Mouse (Mus musculus) liver, embryonic 14.5 days (tissue): ENCODE data around the gene Dnajc1. TPM values are rescaled to one million over a fixed set of nuclear protein-coding genes. Genes with fewer than 3 reads are reported as not detected.

Experiments
- ATAC-seq: fragments of 200-750 bp; cut with Nextera tagmentation; 2 replicates; pipeline ENCODE4 v1.8.0; 2017; ENCODE audit warnings: moderate number of reproducible peaks, mild to moderate bottlenecking, moderate library complexity; ENCODE audit not compliant: insufficient read depth
- DNase-seq, 3 experiments: peaks; one replicate each; pipeline ENCODE4 v3.0.0-alpha.2; 2012 to 2013; ENCODE audit warnings: low read depth in 3 of 3, low spot score in 3 of 3
- H3K27ac ChIP-seq: fragments of 300-500 bp; sonication (generic); 2 replicates; pipeline ENCODE4 v1.5.1; 2014; ENCODE audit warnings: moderate library complexity, mild to moderate bottlenecking, control low read depth, inconsistent platforms
- H3K27me3 ChIP-seq: fragments of 300-500 bp; sonication (generic); 2 replicates; pipeline ENCODE4 v1.6.1; 2014; ENCODE audit warnings: mild to moderate bottlenecking, low read length, moderate library complexity; ENCODE audit not compliant: control insufficient read depth, insufficient read depth
- H3K36me3 ChIP-seq: fragments of 300-500 bp; sonication (generic); replicated peaks from 2 replicates; pipeline ENCODE4 v1.6.1; 2014; ENCODE audit warnings: low read depth; ENCODE audit not compliant: control insufficient read depth, insufficient read depth
- H3K4me1 ChIP-seq, 2 experiments: fragments of 200-500 bp in 1 of 2; fragments of 300-500 bp in 1 of 2; sonication (generic) in 1 of 2; replicated peaks; 2 replicates each; pipeline ENCODE4 v1.6.1; 2012 to 2014; ENCODE audit warnings: antibody characterized with exemption in 1 of 2, inconsistent platforms in 1 of 2, low read length in 1 of 2; ENCODE audit not compliant: control insufficient read depth in 2 of 2, insufficient read depth in 2 of 2
- H3K4me2 ChIP-seq: fragments of 300-500 bp; sonication (generic); 2 replicates; pipeline ENCODE4 v1.6.1; 2014; ENCODE audit warnings: low read depth, mild to moderate bottlenecking, control low read depth, moderate library complexity
- H3K4me3 ChIP-seq, 2 experiments: fragments of 200-500 bp in 1 of 2; fragments of 300-500 bp in 1 of 2; sonication (generic) in 1 of 2; 2 replicates each; pipeline ENCODE4 v1.5.1; 2012 to 2014; ENCODE audit warnings: low read depth in 2 of 2, low read length in 2 of 2, mild to moderate bottlenecking in 2 of 2, control low read depth in 1 of 2, inconsistent platforms in 1 of 2, moderate library complexity in 1 of 2; ENCODE audit not compliant: insufficient read depth in 1 of 2
- H3K9ac ChIP-seq: fragments of 300-500 bp; sonication (generic); replicated peaks from 2 replicates; pipeline ENCODE4 v1.6.1; 2014; ENCODE audit warnings: mild to moderate bottlenecking, control low read depth, moderate library complexity
- H3K9me3 ChIP-seq: fragments of 300-500 bp; sonication (generic); 2 replicates; pipeline ENCODE4 v1.6.1; 2016; ENCODE audit warnings: low read length, mixed read lengths; ENCODE audit not compliant: control insufficient read depth
- CTCF ChIP-seq: IDR thresholded peaks from 2 replicates; pipeline ENCODE4 v1.5.1; 2016; ENCODE audit warnings: antibody characterized with exemption, low read depth, control low read depth
- EP300 ChIP-seq: IDR thresholded peaks from 2 replicates; pipeline ENCODE4 v1.6.1; 2016; ENCODE audit warnings: antibody characterized with exemption, low read depth
- WGBS: fragments of 180-500 bp; shearing (Covaris S2); extraction: QIAGEN DNeasy Blood & Tissue Kit; methylation state at CpG from one replicate; pipeline ENCODE4 v1.1.7; 2014; ENCODE audit not compliant: insufficient replicate concordance; 5-methylcytosine and 5-hydroxymethylcytosine counted together
- polyA plus RNA-seq, 2 experiments: library from polyadenylated mRNA; depleted of rRNA in 1 of 2; stranded (reverse) in 1 of 2; unstranded in 1 of 2; fragments of >200 nt; fragmentation: Nextera tagmentation in 1 of 2; extraction: Ambion mirVana in 1 of 2; gene quantifications; 2 replicates each; pipeline versions ENCODE4 v1.2.1 to v1.2.3; 2012 to 2014

Dnajc1 gene
- polyA plus RNA-seq, 2 experiments = 4.4 to 8.0 TPM

DNA sequence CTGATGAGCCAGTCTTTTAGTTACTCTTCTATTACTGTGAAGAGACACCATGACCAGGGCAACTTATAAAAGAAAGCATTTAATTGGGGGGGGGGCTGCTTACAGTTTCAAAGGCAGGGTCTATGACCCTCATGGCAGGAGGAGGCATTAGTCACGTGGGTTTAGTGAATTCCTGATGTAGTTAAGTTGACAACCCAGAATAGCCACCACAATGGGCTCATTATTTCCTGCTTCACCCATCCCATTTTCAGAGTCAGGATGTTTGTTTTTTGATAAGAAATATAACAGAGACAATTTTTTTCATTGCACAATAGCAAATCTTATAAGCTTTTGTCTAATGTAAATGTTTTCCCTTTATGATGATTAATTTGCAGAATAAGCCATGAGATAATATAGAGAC is 217.4 kb downstream of the Dnajc1 start:
- no peaks in the 10 kb centered on the region for H3K4me1 ChIP-seq
- no peak overlapping the region for H3K9ac ChIP-seq
- no peaks in the 10 kb centered on the region for H3K9me3 ChIP-seq
- WGBS = 42% methylated on average over 1 of the region's 1 CpGs
- H3K36me3 ChIP-seq = peaks cover 18% of the 10 kb centered on the region
- DNase-seq (no peak), ATAC-seq (no peak)
- TF ChIP-seq EP300 (no peak), CTCF (no peak)
- no peak overlapping the region for H3K4me2 ChIP-seq
- H3K4me3 ChIP-seq = no peak overlapping the region
- no peak overlapping the region for H3K27ac ChIP-seq
- no peaks in the 10 kb centered on the region for H3K27me3 ChIP-seq

GRCm38 (mm10) chr2:18169174-18169948 is 223.3 kb downstream of the Dnajc1 start:
- DNase-seq (no peak), ATAC-seq (no peak)
- H3K4me1 ChIP-seq = peaks cover 0 to 5% of the 10 kb centered on the region in 2 experiments; a peak in 1 of 4 replicates
- WGBS = 11% methylated on average over 1 of the region's 1 CpGs
- H3K9me3 ChIP-seq = no peaks in the 10 kb centered on the region
- H3K27ac ChIP-seq = no peak overlapping the region
- no peak overlapping the region for H3K4me2 ChIP-seq
- H3K9ac ChIP-seq = no peak overlapping the region
- H3K4me3 ChIP-seq = no peak overlapping the region
- TF ChIP-seq CTCF (no peak), EP300 (no peak)
- H3K36me3 ChIP-seq = peaks cover 3% of the 10 kb centered on the region; the same call in 1 of the 2 replicates
- no peaks in the 10 kb centered on the region for H3K27me3 ChIP-seq

DNA sequence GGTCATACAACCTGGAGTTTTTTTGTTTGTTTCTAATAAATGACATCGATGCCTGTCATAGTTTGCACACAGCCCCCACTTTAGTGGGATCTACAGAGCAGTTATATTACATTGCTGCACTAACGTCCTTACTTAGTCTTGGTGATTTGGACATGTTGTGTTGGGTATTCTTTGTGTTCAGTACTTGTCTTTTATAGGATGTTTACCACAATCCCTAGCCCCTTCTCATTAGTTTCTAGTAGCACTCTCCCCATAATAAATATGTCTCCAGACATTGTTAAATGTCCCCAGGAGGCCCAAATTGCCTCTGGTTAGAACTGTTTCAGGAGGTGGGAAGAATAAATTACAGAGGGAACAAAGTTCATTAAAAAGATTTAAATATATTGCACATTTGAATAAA is 227.1 kb downstream of the Dnajc1 start:
- Histone ChIP-seq H3K9ac (no peak overlapping the region), H3K4me2 (no peak overlapping the region), H3K4me3 (no peak overlapping the region), H3K27me3 (no peaks in the 10 kb centered on the region), H3K36me3 (peaks cover 2% of the 10 kb centered on the region), H3K4me1 (peaks cover 0 to 5% of the 10 kb centered on the region in 2 experiments; a peak in 1 of 4 replicates), H3K27ac (no peak overlapping the region), H3K9me3 (no peaks in the 10 kb centered on the region)
- DNase-seq (no peak), ATAC-seq (no peak)
- 82% methylated on average over 2 of the region's 2 CpGs for WGBS
- TF ChIP-seq EP300 (no peak), CTCF (no peak)

DNA sequence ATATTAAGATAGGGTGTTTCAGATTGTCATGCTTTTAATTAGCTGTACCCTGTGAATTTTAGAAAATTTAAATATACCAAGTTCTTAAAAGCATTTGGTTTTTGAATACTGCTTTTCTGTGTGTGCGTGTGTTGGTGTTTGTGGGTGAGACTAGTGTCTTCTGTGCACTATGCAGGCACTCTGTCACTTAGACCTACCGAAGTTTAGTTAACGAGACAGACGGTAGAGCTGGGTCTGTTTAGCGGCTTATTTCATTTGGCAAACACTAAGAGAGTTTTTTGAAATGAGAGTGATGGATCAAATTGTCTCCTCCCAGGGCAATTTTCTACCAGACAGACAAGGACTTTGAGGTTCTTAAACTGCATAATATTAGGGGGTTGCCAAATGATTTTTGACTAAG is 231.6 kb downstream of the Dnajc1 start:
- ATAC-seq (no peak), DNase-seq (no peak)
- Histone ChIP-seq H3K9ac (no peak overlapping the region), H3K4me2 (no peak overlapping the region), H3K27me3 (no peaks in the 10 kb centered on the region), H3K27ac (no peak overlapping the region), H3K4me1 (no peaks in the 10 kb centered on the region), H3K9me3 (no peaks in the 10 kb centered on the region), H3K4me3 (no peak overlapping the region), H3K36me3 (peaks cover 5% of the 10 kb centered on the region)
- WGBS = 91% methylated on average over 5 of the region's 5 CpGs
- no peak for TF ChIP-seq CTCF
- no peak for TF ChIP-seq EP300

DNA sequence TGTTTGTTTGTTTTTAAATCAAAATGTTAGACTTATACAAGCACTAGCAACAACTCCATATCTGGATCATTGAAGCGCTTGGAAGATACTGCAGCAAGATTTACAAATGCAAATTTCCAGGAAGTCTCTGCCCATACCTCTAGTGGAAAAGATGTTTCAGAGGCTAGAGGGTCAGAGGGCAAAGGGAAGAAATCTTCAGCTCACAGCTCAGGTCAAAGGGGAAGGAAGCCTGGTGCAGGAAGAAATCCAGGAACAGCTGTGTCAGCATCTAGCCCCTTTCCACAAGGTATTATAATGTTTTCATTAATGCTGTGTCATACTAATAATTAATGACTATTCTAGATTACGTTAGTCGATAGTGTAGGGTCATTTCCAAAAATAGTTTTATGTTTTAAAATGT is 233.2 kb downstream of the Dnajc1 start:
- DNase-seq (no peak), ATAC-seq (no peak)
- no peaks in the 10 kb centered on the region for H3K4me1 ChIP-seq
- no peak overlapping the region for H3K4me3 ChIP-seq
- peaks cover 5% of the 10 kb centered on the region for H3K36me3 ChIP-seq
- no peaks in the 10 kb centered on the region for H3K9me3 ChIP-seq
- no peak overlapping the region for H3K9ac ChIP-seq
- no peak overlapping the region for H3K4me2 ChIP-seq
- TF ChIP-seq EP300 (no peak), CTCF (no peak)
- H3K27me3 ChIP-seq = no peaks in the 10 kb centered on the region
- 86% methylated on average over 3 of the region's 3 CpGs for WGBS
- H3K27ac ChIP-seq = no peak overlapping the region
